In genomic region chr15:85534215-85534614, GRCm38 (mm10) we compare ENCODE assay signal across 16 mouse cellular contexts. TPM values are rescaled to one million over a fixed set of nuclear protein-coding genes. Genes with fewer than 3 reads are reported as not detected.
DNase-seq lines count a peak whose midpoint lies in the region; ATAC-seq and TF ChIP-seq lines count a peak whose summit lies in the region.
"Had no signal": no experiment of that assay in that cellular context is flagged by ENCODE, and none has a peak within 500 bp of the region (broad histone marks: within the 10 kb centered on the region; RNA-seq: fewer than 3 reads in every experiment).

No protein-coding gene starts in this region.

- WGBS in heart, postnatal 0 days, result 17% methylated on average over 8 of the region's 8 CpGs

- no peak for TF ChIP-seq CTCF in heart, postnatal 0 days (IDR thresholded peaks at IDR 0.05; ENCODE audit: low read depth)

- no peak overlapping the region for H3K4me3 ChIP-seq in heart, postnatal 0 days (ENCODE audit: low read depth, low read length)
- H3K4me3 ChIP-seq: liver, embryonic 13.5 days had no signal

- H3K4me1 ChIP-seq in heart, postnatal 0 days (ENCODE audit: control insufficient read depth, insufficient read depth), result no peaks in the 10 kb centered on the region
- H3K4me1 ChIP-seq: liver, embryonic 13.5 days had no signal

- no peak overlapping the region for H3K4me2 ChIP-seq in heart, postnatal 0 days (ENCODE audit: low read depth, low read length)
- H3K4me2 ChIP-seq: heart, embryonic 11.5 days; liver, embryonic 13.5 days had no signal

- H3K27ac ChIP-seq in heart, postnatal 0 days (ENCODE audit: low read depth), result no peak overlapping the region
- H3K27ac ChIP-seq: liver, embryonic 13.5 days had no signal

- no peaks in the 10 kb centered on the region for H3K9me3 ChIP-seq in heart, postnatal 0 days (replicated peaks; ENCODE audit: control insufficient read depth, low read length)
- H3K9me3 ChIP-seq: liver, embryonic 13.5 days had no signal

- H3K36me3 ChIP-seq in heart, postnatal 0 days (replicated peaks; ENCODE audit: control insufficient read depth, insufficient read depth, low read length), result no peaks in the 10 kb centered on the region
- H3K36me3 ChIP-seq: liver, embryonic 13.5 days had no signal

- H3K9ac ChIP-seq in heart, postnatal 0 days (replicated peaks; ENCODE audit: low read depth, low read length), result no peak overlapping the region
- H3K9ac ChIP-seq: liver, embryonic 13.5 days had no signal

- no peak for TF ChIP-seq EP300 in heart, postnatal 0 days (IDR thresholded peaks at IDR 0.05; ENCODE audit: low read depth)

- peak; percentile 34; the same call in 1 of the 2 replicates for ATAC-seq in heart, postnatal 0 days (ENCODE audit: insufficient read depth, low read depth)
- ATAC-seq: inflammation-experienced regulatory T-cells, adult 6 months had no signal

- DNase-seq in heart, postnatal 0 days (ENCODE audit: low spot score), result no peak
- DNase-seq in heart, adult 8-10 months (ENCODE audit: low spot score), result no peak
- peak; percentile 67 for DNase-seq in kidney, adult 18-20 months
- peak; percentile 77 for DNase-seq in kidney, postnatal 14 days
- peak; percentile 60 for DNase-seq in lung, postnatal 36 days
- DNase-seq in left cerebral cortex, adult 8-10 months (ENCODE audit: low spot score in 2 of 2), result no peak
- no peak for DNase-seq in cerebellum, postnatal 36 days
- no peak for DNase-seq in retina, postnatal 1 day
- DNase-seq: liver, embryonic 13.5 days; thymus, postnatal 4 days had no signal

- H3K27me3 ChIP-seq in heart, postnatal 0 days (ENCODE audit: control insufficient read depth, insufficient read depth, low read length), result peaks cover 3% of the 10 kb centered on the region
- H3K27me3 ChIP-seq: liver, embryonic 13.5 days had no signal

RNA-seq across cellular contexts. Expression of gene 7530416G11Rik, which starts 31.2 kb away (rescaled TPM):
- not detected in 2 replicates for total RNA-seq in heart, postnatal 0 days (2014; rRNA removed; ENCODE audit: low replicate concordance)
- polyA plus RNA-seq in heart, postnatal 0 days (2015; fragmentation: Nextera tagmentation; extraction: Ambion mirVana), result not detected in 2 replicates
- total RNA-seq in heart, adult 8-10 months (2022), result not detected
- not detected for total RNA-seq in left cerebral cortex, adult 8-10 months (2022)
- total RNA-seq: CH12.LX; gastrocnemius, adult 18-20 months; left cerebral cortex, postnatal 10 days had no signal
- polyA plus RNA-seq: heart, embryonic 11.5 days; inflammation-experienced regulatory T-cells, adult 6 months; liver, embryonic 13.5 days; spleen, adult 2 months had no signal

RNA-seq across cellular contexts. Expression of gene Wnt7b, which starts 48.1 kb away (rescaled TPM):
- total RNA-seq in heart, postnatal 0 days (2014; rRNA removed; ENCODE audit: low replicate concordance), result 0.81 and 2.6 TPM in 2 replicates
- polyA plus RNA-seq in heart, postnatal 0 days (2015; fragmentation: Nextera tagmentation; extraction: Ambion mirVana), result 0.10 and 0.37 TPM in 2 replicates
- total RNA-seq in heart, adult 8-10 months (2022), result under 1 TPM in 3 of 4 experiments, not detected in 1; 0.06 to 0.19 (median 0.14) TPM
- 10 to 100 TPM; 30.9 to 37.9 (median 35.1) TPM for total RNA-seq in left cerebral cortex, adult 8-10 months (2022)
- total RNA-seq: CH12.LX had no signal
- polyA plus RNA-seq: inflammation-experienced regulatory T-cells, adult 6 months had no signal

Comparison
In these comparisons a context has a peak if more than half of its experiments do, and no peak if none do; other contexts are left out.
1. DNase-seq: peak in kidney, adult 18-20 months (single experiment), kidney, postnatal 14 days (single experiment) and lung, postnatal 36 days (single experiment); none in heart, postnatal 0 days (single experiment), heart, adult 8-10 months (single experiment), left cerebral cortex, adult 8-10 months (0 of 2), cerebellum, postnatal 36 days (0 of 2) and retina, postnatal 1 day (single experiment).